Mouse (Mus musculus): ENCODE results near the gene Dync1h1. TPM values are rescaled to one million over a fixed set of nuclear protein-coding genes. Genes with fewer than 3 reads are reported as not detected.
"Not testable (repeated sequence)": the region's sequence is repeated elsewhere in the genome, so short reads cannot be mapped to it uniquely, and the experiment has no call there.

Dync1h1 gene
- polyA plus RNA-seq, 1 experiment, result 158 TPM

DNA sequence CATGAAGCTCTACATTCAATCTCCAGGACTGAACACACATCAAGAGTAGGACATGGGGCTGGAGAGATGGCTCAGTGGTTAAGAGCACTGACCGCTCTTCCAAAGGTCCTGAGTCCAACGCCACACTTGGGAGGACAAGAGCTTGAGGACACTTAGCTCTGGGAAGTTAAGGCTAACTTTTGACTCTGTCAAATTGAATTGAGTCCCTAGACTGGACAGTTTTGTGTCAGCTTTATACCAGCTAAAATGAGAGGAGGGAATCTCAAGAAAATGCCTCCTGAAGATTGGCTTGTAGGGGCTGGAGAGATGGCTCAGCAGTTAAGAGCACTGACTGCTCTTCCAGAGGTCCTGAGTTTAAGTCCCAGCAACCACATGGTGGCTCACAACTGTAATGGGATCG, 87.7 kb downstream of the Dync1h1 start:
- not testable (repeated sequence) for DNase-seq (ENCODE audit: low read depth, low spot score)
- WGBS, result 90% methylated on average over 3 of the region's 3 CpGs

DNA sequence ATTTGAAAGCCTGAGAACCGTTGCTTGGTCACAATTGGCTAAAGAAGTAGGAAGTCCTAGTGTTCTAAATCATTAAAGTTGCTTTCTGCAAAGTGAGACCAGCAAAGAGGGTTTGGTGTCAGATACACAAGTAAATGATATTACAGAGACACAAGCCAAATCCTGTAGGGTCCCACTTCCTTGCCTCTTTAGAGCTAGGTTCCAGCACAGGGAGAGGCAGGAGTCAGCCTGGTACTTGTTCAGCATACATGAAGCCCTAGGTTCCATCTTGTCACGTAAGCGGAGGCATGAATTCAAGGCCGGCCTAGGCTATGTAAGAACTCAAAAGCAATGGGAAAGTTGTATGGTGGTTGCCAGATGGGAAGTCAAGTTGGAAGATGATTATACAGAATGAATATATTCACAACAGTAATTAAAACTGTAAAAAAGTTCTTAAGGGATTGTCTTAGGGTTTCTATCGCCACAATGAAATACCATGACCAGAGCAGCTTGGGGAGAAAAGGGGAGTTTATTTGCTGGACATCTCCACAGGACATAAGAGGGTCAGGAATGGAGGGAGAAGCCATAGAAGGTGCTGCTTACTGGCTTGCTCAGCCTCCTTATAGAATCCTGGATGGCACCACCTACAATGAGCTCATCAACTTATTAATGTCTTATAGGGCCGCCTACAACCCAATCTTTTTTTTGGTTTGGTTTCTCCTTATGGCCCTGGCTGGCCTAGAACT, 88.8 kb downstream of the Dync1h1 start:
- WGBS, result 85% methylated on average over 6 of the region's 6 CpGs
- no peak for DNase-seq (ENCODE audit: low read depth, low spot score)

DNA sequence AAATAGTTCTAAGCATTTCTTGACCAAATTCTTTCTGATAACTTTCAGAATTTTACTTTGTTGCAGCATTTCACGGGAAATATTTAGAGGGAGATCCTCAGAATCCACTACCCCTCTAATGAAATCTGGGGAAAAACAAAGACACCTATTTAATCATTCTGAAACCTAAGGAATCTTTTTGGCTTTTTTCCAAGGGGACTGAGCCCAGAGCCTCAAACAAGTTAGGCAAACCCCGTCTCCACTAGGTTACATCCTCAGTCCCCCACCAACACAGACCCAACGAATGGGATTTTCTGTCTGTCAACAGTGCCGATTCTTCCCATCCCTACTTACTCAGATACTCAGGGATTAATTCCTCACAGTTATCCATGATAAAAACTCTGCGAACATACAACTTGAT, 92.1 kb downstream of the Dync1h1 start:
- 66% methylated on average over 5 of the region's 5 CpGs for WGBS
- DNase-seq (ENCODE audit: low read depth, low spot score), result not testable (repeated sequence)

DNA sequence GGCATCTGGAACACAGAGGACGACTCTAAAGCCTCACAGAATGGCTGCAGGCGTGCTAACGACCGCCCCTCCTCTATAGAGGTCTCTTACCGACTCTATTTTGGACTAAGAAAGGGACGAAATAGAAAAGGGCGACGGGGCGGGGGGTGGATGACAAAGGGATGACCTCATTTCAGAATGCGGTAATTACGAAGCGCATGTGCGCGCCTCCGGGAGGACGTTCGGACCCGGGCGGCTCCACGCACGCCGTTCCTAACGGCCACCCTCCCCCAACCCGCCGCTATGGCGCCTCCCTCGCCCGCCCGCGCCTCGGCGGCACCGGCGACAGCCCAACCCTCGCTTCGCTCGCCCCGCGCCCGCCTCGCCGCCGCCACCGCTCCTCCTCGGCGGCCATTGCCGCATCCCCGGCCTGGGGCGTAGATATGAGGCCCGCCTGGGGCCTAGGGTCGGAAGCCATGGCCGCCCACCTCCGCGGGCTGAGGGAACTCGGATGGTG, 94.5 kb downstream of the Dync1h1 start:
- under 1% methylated on average over 55 of the region's 55 CpGs for WGBS
- DNase-seq (ENCODE audit: low read depth, low spot score), result no peak

DNA sequence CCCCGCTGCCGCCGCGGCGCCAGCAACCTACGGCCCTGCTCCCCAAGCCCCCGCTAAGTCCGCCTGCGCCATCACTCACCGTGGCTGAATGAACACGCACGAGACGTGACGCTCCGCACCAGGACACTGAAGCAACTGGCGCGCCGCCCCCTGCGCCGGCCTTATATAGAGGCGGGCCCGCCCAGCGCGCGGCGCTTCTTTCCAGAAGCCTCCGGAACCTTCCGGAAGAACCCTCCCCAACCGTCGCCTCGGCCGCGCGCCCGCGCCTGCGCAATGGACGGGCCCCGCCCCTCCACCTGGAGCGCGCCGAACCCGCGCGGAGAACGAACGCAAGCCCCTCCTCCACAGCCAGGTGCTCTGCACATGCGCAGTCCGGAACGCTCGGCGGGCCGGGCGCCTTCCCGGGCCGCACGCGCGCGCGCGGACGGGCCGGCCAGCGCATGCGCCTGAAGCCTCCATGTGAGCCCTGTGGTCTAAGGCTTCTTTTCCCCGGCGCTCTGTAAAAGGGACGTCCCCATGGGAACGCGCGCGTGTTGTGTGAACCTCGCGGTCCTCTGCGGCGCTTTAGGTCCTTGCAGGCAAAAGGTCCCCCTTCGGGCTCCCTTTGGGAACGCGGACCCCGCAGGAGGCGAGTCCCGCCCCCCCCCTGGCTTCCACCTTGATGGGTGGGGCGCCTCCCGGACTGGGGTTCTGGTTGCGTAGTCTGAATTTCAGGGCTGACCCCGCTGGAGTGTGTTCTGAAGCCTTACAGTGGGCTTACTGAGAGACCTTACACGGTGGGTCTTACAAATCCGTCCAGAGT, 95.1 kb downstream of the Dync1h1 start:
- 1% methylated on average over 89 of the region's 89 CpGs for WGBS
- peak; percentile 73 for DNase-seq (ENCODE audit: low read depth, low spot score)

DNA sequence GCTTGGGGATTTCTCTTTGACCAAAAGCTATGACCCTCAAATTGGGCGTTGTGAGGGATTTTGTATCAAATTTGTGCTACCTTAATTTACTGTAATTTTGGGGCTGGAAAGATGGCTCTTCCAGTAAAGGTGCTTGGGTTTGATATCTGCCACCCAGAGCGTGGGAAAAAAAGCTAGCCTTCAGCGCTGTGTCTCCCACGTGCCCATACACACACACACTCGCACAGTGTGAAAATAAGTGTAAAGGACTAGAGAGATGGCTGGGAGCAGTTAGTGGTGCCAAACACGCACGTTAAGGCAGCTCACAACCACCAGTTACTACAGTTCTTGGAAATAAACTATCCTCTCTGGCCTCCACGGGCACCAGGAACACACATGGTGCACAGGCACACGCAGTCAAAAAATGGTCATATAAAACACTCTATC, 95.7 kb downstream of the Dync1h1 start:
- WGBS, result 41% methylated on average over 9 of the region's 9 CpGs
- no peak for DNase-seq (ENCODE audit: low read depth, low spot score)

DNA sequence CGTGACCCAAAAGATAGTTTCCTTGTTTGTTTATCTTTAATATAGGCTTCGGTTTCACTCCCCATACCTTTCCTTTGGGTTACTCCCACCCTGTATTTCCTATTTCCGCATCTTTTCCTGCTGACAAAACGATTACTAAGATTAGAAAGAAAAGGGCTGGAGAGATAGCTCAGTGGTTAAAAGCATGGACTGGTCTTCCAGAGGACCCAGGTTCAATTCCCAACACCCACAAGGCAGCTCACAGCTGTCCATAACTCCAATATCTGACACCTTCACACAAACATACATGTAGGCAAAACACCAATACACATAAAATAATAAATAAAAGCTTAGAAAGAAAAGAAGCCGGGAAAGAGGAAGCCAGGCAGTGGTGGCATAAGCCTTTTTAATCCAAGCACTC, 96.2 kb downstream of the Dync1h1 start:
- WGBS, result 63% methylated on average over 5 of the region's 5 CpGs
- no peak for DNase-seq (ENCODE audit: low read depth, low spot score)

DNA sequence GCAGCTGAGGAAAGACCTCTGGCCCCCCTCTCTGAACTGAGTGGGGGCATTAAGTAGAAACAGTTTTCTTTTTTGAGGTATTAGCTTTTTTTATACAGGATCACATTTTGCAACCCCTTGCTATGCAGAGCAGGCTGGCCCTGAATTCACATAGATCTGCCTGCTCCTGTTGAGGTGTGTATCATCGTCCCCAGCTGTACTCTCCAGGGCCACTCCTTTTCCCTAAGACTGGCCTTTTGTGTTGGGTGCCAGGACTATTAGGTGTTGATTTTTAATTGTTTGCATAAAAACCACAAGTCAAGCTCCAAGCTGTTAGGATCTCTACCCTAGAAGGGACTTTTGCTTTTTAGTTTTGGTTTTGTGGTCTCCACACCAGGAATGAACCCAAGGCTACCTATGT, 96.8 kb downstream of the Dync1h1 start:
- WGBS, result 53% methylated on average over 1 of the region's 1 CpGs
- no peak for DNase-seq (ENCODE audit: low read depth, low spot score)

DNA sequence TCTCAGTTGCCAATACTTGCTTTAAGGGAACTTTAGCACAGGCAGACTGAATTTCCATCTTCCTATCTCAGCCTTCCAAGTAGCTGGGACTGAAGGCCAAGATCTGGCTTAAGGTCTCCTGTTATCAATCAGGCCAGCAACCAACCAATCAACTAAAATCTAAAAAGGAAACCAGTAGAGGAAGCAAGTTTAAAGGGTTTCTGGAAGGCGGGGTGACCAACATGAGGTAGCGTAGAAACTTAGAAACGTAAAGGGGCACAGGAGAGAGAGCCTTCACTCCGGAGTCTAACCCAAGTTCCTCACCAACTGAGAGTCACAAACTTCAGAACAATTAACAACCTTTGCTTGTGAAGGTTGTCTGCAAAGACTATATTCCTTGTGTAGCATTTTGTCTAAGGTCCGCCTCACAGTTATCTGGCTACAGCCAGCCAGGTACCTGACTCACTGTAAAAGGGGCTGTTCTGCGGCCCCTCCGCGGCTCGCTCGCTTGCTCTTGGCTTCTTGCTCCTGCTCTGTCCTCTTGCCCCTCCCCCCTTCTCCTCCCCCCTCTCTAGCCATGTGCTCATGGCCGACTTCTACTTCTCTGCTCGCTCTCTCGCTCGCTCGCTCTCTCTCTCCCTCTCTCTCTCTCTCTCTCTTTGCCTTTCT, 97.4 kb downstream of the Dync1h1 start:
- DNase-seq (ENCODE audit: low read depth, low spot score), result no peak
- WGBS, result 73% methylated on average over 15 of the region's 15 CpGs

DNA sequence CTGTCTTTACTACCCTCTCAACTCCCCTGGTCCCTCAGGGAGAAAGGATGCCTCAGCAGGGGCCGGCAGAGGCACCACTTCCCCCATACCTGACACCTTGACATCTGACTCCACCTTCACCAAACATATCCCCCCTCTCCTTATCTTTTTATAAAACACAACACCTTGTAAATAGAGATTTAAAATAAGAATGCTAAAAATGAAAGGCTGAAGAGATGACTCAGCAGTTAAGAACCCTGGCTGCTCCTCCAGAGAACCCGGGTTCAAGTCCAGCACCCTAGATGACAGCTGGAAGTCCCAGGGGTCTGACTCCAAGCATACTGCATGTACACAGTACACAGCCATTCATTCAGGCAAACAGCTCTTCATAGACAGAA, 97.9 kb downstream of the Dync1h1 start:
- DNase-seq (ENCODE audit: low read depth, low spot score), result no peak
- 33% methylated on average over 2 of the region's 2 CpGs for WGBS

DNA sequence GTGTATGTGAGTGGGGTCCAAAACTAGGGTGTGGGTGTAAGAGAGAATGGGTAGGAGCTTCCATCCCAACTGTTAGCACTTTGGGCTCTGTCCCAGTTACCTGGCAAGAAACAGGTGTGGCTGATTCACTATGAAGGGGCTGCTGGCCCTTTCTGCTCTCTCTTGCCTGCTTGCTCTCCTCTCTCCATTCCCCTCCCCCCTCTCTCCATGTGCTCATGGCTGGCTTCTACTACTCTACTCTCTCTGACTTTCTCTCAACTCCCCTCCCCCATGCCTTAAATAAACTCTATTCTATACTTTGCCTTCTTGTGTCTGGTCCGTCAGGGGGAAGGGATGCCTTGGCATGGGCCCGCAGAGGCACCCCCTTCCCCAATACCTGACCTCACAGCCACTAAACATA, 99.5 kb downstream of the Dync1h1 start:
- 76% methylated on average over 2 of the region's 2 CpGs for WGBS
- DNase-seq (ENCODE audit: low read depth, low spot score), result no peak

DNA sequence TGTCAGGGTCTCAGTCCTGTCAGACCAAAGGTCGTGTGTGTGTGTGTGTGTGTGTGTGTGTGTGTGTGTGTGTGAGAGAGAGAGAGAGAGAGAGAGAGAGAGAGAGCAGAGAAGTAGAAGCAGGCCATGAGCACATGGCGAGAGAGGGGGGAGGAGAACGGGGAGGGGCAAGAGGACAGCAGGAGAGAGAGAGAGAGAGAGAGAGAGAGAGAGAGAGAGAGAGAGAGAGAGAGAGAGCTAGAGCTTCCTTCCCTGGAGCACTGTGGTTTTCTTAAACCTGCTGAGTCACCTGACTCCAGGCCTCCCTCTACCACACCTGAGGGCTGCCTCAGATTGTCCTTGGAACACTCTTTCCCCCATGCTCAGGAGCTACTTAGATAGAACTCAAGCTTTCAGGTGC, 100.1 kb downstream of the Dync1h1 start:
- not testable (repeated sequence) for DNase-seq (ENCODE audit: low read depth, low spot score)

DNA sequence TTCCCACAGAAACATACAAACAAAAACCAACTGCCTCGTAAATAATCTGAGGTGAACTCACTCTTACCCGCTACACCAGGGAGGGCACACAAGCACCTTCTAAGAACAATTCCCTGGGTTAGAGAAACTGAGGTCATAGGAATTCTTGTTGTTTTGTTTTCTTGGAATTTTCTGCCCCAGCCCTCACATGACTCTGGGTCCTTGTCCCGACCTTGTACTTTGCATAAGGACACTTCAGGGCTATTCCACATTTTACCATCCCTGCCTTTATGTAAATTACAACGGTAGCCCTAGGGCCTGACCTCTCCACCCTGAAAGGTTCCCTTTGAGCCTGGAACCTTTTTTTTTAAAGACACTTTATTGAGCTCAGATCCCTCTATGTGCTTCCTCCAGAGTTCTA, 101.3 kb downstream of the Dync1h1 start, which contains the start of gene Hsp90aa1:
Hsp90aa1 (minus strand) TSS at position 173 of the 400 bp plus-strand sequence.
- WGBS, result 41% methylated on average over 4 of the region's 4 CpGs
- DNase-seq (ENCODE audit: low read depth, low spot score), result no peak

More for the DNA sequence above, 100.1 kb downstream of the Dync1h1 start:
- 38% methylated on average over 2 of the region's 3 CpGs for WGBS

DNA sequence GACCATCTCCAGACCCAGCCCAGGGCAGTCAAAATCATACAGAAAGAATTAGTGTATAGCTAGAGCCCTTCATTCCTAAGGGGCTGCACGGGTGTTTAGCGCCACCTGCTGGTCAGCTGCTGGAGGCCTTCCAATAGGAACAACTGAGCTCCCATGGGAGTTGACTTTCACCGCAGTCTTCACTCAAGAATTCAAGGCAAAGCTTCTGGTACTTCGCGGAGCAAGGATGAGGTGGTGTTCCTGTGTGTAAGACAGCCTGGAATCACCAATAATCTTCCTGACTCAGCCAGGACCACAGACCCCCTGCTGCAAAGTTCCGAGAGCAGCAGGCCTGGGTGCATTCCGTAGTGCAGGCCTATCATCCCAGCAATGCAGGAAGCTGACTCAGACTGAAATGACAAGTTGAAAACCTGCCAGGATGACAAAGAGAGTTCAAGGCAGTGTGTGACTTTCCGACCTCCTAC, 101.8 kb downstream of the Dync1h1 start:
- no peak for DNase-seq (ENCODE audit: low read depth, low spot score)
- WGBS, result 21% methylated on average over 8 of the region's 8 CpGs

DNA sequence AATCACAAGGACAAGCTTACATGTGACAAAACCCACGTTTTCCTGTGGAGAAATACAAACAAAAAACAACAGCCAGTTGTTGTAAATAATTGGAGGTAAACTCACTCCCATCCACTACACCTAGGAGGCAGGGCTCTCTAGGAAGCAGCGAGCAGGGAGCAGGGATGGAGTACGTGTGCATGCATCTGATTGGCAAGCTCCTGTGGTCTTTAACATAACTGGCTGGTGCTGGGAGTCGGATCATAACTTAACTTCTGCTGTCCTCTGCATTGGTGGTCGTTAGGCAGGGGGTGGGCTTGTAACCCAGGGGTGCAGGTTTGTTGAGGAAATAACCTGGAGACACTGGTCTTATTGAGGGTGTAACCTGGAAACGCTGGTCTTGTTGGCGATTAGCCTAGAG, 102.4 kb downstream of the Dync1h1 start:
- 76% methylated on average over 7 of the region's 7 CpGs for WGBS
- no peak for DNase-seq (ENCODE audit: low read depth, low spot score)

DNA sequence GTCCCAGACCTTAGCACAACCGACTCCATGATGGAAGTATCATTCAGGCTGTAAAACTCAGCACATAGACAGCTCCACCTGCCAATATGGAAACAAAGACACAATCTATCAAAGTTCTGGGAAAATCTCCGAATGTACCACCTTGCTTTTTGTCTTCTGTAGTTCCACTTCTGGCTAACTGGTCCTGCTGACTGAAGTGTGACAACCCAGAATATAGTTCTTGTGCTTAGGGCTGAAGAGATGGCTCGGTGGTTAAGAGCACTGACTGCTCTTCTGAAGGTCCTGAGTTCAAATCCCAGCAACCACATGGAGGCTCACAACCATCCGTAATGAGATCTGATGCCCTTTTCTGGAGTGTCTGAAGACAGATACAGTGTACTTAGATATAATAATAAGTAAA, 104.2 kb downstream of the Dync1h1 start:
- WGBS, result 84% methylated on average over 4 of the region's 4 CpGs
- DNase-seq (ENCODE audit: low read depth, low spot score), result not testable (repeated sequence)

DNA sequence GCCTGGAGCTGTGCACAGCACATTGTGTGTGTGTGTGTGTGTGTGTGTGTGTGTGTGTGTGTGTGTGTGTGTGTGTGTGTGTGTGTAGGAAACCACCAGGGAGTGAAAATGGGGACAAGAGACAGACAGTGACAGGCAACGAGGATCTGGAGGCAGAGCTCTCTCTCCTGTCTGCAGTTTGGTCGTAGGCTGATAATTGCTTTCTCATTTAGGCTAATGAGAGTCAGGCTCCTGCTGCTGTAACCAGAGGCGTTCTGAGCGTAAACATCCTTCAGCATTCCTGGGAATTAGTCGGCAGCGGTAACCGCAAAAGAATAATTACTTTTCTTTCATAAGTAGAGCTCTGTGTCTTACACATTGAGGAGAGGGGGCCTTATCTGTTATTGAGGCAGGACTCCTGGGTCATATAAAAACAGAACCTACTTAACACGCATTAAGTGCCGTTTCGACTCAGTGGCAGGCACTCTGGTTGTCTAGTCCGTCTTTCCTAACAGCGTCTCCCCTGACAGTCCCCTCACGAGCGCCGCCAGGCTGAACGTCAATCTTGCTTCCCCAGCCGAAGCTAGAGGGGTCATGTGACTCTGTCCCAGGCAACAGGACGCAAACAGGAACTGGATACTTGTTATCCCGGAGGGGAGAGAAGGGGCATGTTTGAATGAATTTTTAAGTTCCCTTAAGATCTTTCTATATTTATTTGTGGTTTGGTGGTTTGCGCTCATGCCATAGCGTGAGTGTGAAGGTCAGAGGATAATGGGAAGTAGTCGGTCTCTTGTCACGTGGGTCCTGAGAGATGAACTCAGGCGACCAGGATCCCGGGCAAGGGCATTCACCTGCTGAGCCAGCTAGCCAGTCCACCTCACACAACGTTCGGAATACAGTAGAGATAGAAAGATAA, 105.3 kb downstream of the Dync1h1 start:
- 3% methylated on average over 27 of the region's 27 CpGs for WGBS
- DNase-seq (ENCODE audit: low read depth, low spot score), result no peak

DNA sequence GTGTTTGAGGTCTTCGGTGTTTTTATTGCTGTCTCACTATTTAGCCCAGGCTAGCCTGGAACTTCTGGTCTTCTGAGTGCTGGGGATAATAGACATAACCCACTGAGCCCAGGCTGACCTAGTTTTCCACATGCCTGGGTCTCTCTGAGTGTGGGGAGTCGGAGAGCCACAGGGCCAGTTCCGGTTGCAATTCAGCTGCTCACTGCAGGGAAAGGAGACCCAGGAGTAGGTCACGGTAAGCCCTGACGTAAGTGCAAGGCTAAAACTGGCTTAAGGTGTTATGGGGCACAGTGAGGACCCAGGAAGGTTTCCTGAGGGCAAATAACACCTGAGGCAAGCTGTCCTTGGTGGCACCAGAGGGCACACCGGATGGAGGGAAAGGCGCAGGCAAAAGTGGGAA, 106.2 kb downstream of the Dync1h1 start:
- DNase-seq (ENCODE audit: low read depth, low spot score), result no peak
- WGBS, result 92% methylated on average over 7 of the region's 7 CpGs

DNA sequence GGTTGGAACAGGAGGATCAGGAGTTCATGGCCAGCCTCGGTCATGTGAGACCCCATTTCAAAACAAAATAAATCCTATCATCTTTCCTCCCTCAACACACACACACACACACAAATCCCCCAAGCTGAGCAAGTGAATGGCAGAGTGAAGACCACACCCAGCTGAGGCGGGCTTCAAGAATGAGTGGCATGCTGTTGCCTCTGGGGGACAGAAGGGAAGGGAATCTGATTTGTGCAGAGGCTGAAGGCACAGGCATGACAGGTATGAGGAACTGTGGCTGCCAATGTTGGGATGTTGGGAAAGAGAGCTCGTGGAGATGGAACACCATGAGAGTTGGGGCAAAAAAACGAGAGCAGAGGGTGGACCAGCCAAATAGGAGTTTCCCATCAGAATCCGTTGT, 110.0 kb downstream of the Dync1h1 start:
- 44% methylated on average over 5 of the region's 5 CpGs for WGBS
- DNase-seq (ENCODE audit: low read depth, low spot score), result no peak

Measured in large intestine, adult 2 months (tissue).